Mouse (Mus musculus) ZHBTc4 (cell line): Measurements from ENCODE around the gene Scd4.
"Not testable (repeated sequence)": the region's sequence is repeated elsewhere in the genome, so short reads cannot be mapped to it uniquely, and the experiment has no call there.

ENCODE experiments used
- DNase-seq: peaks from one replicate; pipeline ENCODE4 v3.0.0-alpha.2; 2011; ENCODE audit warnings: low read depth, low spot score

Gene Scd4

DNA sequence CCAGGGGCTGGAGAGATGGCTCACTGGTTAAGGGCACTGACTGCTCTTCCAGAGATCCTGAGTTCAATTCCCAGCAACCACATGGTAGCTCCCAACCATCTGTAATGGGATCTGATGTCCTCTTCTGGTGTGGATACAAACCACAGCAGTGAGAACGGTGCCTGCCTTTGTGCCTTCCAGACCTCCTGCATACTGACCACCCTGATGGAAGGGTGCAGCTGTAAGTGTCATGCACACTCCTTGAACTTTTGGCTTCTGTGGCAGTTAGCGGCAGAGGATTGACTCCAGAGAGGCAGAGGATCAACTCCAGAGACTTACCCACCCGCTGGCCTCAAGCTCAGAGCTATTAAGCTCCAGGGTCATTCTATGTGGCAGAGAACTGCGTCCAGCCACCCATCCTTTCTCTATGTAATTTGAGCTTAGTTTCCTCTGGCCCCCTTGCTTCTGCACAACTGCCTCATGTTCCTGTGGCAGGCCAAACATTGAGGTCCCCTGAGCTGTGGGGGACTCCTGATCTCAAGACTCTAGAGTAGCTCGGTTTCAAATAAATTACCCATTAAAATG, 16.1 kb upstream of the Scd4 start:
- peak; percentile 55 for DNase-seq

DNA sequence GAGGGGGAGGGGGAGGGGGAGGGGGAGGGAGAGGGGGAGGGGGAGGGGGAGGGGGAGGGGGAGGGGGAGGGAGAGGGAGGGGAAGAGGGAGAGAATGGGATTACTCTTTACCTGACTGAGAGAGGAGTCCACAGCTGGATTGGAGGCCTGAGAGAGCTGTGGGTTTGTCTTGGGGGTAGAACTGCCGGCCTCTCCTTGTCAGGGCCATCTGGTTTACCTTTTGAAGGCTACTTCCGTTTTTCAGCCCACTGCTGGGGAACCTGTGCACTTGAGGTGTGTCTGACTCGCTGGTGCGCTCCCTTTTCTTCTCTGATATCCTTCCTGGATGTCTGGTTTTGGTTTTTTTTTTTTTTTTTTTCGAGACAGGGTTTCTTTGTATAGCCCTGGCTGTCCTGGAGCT, 15.5 kb upstream of the Scd4 start:
- peak; percentile 57 for DNase-seq

DNA sequence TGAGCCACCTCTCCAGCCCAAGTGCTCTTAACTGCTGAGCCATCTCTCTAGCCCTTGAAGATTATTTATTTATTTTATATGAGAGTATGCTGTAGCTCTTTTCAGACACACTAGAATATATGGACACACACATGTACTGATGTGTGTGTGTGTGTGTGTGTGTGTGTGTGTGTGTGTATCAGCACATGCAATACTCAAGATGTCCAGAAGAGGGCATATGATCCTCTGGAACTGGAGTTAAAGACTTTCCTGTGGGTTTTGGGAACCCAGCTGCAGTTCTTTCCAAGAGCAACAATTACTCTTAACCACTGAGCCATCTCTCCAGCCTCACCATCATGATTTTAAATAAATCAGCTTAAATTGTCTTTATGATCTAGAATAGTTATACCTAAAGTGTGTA, 14.3 kb upstream of the Scd4 start:
- peak; percentile 69 for DNase-seq

DNA sequence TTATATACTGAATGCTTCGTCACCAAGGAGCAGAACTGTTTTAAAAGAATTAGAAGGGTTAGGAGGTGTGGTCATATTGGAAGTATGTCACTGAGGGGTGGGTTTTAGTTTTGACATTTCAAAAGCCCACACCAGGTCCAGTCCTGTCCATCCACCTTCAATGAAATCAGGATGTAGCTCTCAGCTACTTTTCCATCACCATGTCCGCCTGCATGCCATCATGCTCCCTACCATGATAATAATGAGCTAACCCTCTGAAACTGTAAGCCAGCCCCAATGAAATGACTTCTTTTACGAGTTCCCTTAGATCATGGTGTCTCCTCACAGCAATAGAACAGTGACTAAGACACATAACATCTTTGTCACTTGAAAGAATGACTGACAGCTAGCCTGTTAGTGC, 12.6 kb upstream of the Scd4 start:
- DNase-seq: no peak

DNA sequence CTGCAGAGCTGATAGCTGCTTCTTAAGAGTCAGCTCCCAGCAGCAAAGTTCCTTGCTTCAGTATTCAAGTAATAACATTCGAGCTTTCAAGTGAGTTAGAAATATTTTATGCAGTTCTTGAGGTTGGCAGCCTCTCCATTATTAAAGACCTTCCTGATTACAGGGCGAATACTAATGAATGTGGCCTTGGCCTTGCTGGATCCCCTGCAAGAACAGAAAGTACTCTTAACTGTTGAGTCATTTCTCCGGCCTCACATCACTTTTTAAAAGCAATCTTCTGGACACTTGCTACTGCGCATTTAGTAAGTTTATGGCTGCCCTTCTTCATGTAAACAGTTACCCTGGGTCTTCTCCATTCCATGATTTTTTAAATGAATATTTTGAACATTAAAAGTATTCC, 11.7 kb upstream of the Scd4 start:
- DNase-seq: no peak

DNA sequence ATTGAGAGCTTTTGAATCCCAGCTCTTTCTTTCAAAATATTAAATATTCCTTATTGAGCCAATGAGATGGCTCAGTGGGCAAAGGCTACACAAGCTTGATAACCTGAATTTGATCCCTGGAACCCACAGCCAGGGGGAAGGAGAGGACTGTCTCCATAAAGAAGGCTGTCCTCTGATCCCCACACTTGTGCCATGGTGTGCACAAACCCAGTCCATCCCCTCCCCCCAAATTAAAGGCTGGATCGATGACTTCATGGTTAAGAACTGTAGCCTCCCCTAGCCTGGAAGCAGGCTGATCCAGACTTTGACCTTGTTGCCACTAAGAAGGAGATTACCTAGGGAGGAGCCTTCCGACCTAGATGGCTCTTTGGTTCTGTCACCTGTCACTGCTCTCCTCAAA, 11.3 kb upstream of the Scd4 start:
- DNase-seq: no peak

DNA sequence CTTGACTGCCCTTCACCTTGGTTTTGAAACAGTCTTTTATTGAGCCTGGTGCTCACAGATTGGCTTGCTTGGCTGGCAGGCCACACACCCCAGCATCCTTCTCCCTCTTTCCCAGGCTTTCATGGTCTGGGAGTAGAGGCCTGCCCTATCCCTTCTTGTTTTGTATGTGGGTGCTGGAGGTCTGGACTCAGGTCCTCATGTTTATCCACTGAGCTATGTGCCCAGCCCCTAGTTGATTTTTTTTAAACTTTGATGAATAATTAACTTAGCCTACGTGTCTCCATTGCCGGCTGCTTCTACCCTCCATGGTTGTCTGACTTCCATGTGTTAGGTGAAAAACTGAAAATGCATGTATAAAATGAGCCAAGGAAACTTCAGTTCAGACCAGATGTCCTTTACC, 3.3 kb upstream of the Scd4 start:
- DNase-seq: no peak

DNA sequence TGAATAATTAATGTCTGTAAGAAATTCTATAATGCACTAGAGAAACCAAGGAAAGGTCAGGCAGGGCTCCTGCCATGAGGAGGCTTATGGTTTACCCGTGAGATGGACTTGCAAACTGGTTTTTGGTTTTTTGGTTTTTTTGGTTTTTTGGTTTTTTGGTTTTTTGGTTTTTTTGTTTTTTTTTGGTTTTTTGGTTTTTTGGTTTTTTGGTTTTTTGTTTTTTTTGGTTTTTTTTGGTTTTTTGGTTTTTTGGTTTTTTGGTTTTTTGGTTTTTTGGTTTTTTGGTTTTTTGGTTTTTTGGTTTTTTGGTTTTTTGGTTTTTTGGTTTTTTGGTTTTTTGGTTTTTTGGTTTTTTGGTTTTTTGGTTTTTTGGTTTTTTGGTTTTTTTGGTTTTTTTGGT, 1.8 kb upstream of the Scd4 start:
- DNase-seq: not testable (repeated sequence)

DNA sequence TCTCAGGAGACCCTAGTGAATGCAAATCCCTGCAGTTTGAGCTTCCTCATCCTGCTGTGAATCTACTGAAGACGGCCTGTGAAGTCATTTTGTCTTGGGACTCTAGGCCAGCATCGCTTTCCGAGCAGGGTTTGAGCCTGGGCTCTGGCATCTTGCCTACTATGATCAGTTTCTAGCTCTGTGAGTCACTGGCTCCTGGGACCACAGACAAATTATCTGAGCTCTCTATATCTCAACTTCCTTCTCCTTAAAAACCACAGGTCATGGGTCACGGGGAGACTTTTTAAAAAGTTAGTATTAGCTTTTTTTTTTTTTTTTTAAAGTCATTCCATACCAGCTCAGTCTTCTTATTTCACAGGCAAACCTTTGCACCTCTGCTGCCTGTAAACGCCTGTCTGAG, 981 bp upstream of the Scd4 start:
- DNase-seq: no peak

DNA sequence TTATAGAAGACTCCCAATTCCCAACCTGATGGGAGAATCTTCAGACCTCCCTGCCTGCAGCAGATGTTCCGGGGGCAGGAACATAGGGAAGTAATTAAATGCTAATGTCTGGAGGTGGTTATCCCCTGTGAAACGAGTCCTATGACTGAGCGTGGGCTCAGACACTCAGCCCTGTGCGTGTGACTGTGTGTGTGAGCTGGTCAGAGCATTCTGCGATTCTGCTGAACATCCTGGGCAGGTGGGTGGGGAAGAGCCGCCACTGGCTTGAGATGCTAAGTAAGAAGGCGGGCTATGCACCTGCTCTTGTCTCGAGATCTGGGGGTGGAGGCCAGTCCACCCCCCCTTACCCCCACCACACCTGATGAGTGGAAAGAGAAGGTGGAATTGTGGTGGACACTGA, 566 bp upstream of the Scd4 start:
- no peak for DNase-seq

DNA sequence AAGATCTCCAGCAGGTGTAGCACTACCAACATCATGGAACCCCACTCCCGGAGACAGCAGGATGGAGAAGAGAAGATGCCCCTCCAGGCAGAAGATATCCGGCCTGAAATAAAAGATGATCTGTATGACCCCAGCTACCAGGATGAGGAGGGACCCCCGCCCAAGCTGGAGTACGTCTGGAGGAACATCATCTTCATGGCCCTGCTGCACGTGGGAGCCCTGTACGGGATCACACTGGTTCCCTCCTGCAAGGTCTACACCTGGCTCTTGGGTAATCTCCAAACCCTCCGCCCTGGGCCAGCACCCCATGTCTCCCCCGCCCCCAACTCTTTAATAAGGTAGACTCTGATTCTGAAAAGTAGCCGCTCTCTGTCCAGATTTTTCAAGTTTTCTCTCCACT, 1.1 kb downstream of the Scd4 start:
- no peak for DNase-seq

DNA sequence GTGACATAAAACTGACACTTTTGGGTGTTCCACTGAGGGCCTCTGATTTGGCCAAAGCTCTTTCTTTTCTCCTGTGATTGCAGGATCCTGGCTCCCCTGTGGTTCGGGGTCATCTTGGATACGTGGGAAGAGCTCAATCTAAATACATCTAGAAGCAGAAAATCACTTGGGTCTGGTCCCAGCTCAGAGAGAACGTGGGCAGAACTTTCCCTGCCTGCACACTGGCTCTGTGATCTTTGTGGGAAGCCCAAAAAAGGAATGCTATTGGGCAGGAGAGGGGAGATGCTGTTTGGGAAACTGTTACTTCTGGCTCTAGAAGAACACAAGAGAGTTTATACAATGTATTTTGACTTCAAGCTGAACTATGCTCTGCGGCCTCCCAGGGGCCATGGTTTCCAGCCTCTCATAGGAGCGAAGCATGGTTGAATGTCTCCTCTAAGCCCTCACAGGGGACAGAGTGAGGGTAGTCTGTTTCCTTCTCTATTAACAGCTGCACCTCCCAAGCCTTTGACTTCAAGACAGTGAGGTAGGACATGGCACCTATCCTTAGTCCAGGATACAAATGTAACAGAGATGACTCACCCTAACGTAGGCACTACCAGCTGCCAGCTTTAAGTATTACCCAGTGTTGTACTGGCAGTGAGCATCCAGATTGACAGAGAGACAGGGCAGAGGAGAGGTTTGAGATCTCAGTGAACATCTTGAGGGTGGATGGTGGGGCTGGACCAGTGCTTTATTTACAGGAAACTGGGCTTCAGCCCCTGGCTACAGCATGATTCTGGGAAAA, 3.2 kb downstream of the Scd4 start:
- no peak for DNase-seq

DNA sequence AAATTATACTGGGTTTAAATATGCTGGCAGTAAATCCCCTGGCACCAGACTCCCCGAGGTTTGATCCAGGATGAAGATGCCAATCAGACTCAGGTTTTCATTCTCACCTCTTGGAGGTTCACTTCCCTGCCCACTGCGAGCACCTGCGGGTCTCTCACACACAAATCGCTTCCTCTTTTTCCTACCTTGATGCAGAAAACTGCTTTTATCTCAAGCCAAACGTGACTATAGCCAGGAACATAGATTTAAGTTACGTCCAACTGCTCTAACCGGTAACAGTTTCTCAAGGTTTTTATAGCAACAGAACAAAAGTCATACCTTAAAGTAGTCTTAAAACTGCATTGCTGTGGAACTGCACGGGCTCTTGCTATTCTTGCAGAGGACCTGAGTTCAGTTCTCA, 16.8 kb downstream of the Scd4 start:
- DNase-seq: no peak

DNA sequence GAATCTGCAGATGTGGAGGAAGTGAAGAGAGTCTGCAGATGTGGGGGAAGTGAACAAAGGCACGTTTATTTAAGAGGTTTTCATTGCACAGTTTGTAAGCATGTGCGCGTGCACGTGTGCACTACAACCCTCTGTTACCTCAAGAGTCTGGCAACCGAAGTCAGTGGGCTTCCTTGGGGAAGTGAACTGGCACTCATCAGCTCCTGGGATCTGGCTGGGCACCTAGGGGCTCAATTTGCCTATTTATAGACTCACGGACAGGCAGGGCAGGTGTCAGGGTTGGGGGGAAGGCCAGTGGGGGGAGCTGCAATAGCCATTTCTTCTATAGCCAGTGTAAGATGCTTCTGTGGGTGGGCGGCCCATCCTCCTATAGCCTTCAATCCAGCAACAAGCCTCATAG, 18.9 kb downstream of the Scd4 start:
- DNase-seq: no peak

DNA sequence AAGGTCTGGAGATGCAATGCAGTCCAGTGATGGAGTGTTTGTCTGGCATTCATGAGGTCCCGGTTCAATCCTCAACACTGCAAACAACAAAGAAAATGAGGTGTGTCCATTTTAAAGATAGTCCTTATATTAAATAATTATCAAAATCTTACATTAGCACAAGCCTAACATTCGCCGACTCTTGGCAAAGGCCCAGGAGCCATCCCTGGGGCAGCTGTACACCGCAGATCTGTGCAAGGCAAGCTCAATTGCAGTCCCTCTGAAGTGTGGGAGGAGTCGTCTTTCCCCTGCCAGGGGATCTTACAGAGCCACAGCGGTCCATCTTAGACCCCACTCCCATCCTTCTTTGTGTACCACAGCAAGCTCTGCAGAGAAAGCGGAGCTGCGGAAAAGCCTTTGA, 25.8 kb downstream of the Scd4 start:
- DNase-seq: no peak

DNA sequence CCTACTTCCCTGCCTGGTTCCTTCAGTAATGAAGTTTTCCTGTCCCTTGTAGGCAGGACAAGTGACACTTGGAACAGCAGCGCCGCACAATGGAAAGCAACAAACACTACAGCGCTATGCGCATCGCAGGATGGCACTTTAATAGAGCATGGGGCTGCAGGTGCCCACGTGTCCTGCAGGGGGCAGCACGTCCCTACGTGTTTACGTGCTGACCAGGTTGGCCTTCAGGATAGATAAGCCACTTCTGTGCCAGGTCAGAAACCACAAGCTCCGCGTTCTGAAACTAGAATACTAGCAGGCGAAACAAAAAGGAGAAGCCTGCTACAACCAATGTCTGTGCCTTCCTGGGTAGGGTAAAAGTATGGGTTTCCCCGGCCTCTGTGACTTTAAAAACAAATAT, 30.6 kb downstream of the Scd4 start:
- DNase-seq: peak; percentile 97

DNA sequence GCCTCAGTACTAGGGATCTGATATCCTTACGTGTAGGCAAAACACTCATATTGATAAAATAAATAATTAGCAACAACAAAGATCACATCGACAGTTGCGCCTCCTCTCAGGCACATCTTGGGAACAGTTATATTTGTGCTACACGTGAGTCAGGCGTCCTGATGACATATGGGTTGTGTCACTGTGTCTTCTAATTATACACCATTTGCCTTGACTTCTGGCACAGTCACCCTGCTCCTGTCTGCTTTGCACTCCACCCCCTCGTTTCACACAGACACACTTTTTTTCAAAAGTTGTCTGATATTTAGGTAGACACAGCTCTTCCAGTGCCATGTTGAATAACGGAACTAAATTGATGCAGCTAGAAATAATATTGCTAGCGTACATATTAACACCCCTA, 31.1 kb downstream of the Scd4 start:
- no peak for DNase-seq

DNA sequence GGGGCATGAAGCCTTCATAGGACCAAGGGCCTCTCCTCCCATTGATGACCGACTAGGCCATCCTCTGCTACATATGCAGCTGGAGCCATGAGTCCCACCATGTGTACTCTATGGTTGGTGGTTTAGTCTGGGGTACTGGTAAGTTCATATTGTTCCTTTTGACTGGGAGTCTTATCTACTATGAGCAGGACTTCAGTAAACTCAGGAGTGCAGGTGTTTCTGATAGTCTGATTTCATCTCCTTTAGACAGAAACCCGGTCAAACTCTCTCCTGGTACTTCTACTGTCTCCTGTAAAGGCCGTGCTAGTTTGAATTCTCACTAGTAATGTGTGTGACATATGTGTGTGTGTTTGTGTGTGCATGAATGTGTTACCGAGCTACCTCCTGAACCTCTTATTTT, 32.8 kb downstream of the Scd4 start:
- no peak for DNase-seq

DNA sequence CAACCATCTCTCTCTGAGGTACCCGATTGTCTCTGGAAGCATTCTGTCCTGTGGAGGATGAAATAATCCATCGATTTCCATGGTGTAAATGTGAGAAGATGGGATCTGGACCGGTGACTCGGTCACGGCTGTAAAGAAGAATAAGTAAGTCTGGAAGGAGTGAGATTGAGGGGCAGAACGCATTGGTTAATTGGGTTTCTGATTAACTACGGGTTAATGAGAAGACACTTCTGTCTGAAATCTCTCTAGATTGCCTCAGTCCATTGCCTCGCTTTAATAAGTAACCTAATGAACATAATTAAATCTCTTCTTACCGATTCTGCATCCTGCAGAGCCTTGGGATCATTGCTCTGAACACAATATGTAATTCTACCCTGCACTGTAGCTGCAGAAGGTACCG, 34.2 kb downstream of the Scd4 start:
- DNase-seq: not testable (repeated sequence)

DNA sequence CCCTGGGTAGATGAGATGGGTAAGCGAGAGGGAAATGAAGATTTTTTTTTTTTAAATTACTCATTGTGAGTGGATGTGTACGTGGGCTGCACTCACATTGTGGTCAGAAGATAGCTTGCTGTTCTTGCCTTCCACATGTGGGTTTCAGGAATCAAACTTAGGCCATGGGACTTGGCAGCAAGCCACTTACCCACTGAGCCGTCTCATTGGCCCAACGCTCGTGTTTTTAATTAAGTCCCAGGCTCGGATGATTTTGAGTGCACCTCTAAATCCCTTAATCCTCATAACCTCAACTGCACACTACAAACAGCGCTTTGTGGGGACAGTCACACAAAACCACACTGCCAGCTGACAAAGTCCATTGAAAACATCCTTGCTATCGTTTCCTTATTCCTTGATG, 36.5 kb downstream of the Scd4 start:
- no peak for DNase-seq

DNA sequence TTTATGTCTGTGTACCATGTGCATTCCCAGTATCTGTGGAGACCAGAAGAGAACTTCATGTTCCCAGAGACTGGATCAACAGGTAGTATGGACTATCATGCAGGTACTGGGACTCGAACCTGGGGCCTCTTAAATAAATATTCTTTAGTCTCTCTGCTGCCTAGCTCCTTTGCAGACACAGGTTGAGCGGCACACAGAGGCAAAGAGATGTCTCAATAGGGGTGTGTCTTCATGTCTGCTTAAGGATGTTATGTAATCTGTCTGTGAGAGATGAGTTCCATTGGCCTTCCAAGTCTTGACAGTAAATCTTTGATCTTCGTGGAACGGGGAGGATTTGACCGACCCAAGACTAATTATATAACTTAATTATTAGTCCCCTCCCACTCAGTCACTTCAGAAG, 37.3 kb downstream of the Scd4 start:
- DNase-seq: no peak

DNA sequence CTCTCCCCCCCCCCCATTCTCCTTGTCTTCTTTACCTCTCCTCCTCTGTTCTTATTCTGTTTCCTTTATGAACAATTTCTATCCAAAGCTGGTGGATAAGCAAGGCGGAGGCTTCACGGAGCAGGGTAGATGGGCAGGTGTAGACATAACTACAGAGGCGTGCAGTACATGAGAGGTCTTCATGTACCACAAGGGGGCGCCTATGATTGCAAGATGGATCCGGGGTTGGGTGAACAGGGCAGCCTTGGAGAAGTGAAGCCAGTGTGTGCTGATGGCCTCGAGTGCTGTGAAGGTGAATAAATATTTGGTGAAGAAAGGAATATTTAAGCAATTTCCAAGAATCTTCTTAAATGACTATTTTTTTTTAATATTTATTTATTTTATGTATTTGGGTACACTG, 40.1 kb downstream of the Scd4 start:
- peak; percentile 88 for DNase-seq

DNA sequence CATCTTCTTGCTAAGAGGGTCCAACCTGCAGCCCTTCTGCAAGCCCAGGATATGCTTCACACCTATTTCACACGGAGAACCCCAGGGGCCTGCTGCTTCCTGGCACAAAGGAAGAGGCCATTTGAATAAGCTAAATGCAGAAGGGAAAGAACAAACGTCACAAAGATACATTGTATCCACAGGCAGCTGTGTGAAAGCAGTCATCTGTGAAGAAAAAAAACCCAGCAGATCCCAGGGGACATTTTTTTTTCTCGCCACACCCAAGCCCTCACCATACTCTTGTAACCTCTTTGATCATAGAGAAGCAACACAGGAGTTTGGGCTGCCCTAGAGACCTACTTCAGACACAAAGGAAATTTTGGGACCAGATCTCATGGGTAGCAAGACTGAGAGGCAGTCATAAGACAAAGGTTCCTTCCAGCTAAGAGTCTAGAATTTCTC, 43.6 kb downstream of the Scd4 start:
- DNase-seq: no peak
